8 mouse cellular contexts compared by ENCODE assay signal in genomic region chr8:80772732-80773460, GRCm38 (mm10). TPM values are rescaled to one million over a fixed set of nuclear protein-coding genes. Genes with fewer than 3 reads are reported as not detected.
DNase-seq lines count a peak whose midpoint lies in the region; ATAC-seq and TF ChIP-seq lines count a peak whose summit lies in the region.

No protein-coding gene starts in this region.

- TF ChIP-seq CTCF in heart, adult 2 months (IDR thresholded peaks at IDR 0.05), result peak; percentile 79

- H3K36me3 ChIP-seq in heart, adult 2 months (ENCODE audit: control insufficient read depth, insufficient read depth, low read length), result peaks cover 8% of the 10 kb centered on the region
- H3K36me3 ChIP-seq in heart, embryonic 12.5 days, result peaks cover 81% of the 10 kb centered on the region
- peaks cover 38% of the 10 kb centered on the region for H3K36me3 ChIP-seq in neural tube, embryonic 12.5 days

- H3K27me3 ChIP-seq in heart, adult 2 months (ENCODE audit: control insufficient read depth, insufficient read depth, low read length), result no peaks in the 10 kb centered on the region
- H3K27me3 ChIP-seq in heart, embryonic 12.5 days (replicated peaks), result no peaks in the 10 kb centered on the region
- H3K27me3 ChIP-seq in neural tube, embryonic 12.5 days (replicated peaks), result no peaks in the 10 kb centered on the region

- DNase-seq in heart, adult 2 months, result no peak
- DNase-seq in neural tube, embryonic 10.5 days (ENCODE audit: extremely low spot score, low spot score), result no peak
- peak; percentile 57 for DNase-seq in kidney, postnatal 10 days
- no peak for DNase-seq in spleen, postnatal 36 days (ENCODE audit: low spot score in 2 of 2)

- no peak for TF ChIP-seq POLR2A in heart, adult 2 months (IDR thresholded peaks at IDR 0.05; ENCODE audit: insufficient read depth, low read depth, low read length)

- peaks cover 4% of the 10 kb centered on the region for H3K4me1 ChIP-seq in heart, adult 2 months (ENCODE audit: control insufficient read depth, insufficient read depth, low read length)
- no peaks in the 10 kb centered on the region for H3K4me1 ChIP-seq in heart, embryonic 12.5 days (replicated peaks)
- H3K4me1 ChIP-seq in neural tube, embryonic 12.5 days, result no peaks in the 10 kb centered on the region

- 59% methylated on average over 4 of the region's 4 CpGs for WGBS in heart, adult 2 months
- 87% methylated on average over 4 of the region's 4 CpGs for WGBS in heart, embryonic 12.5 days
- 89% methylated on average over 4 of the region's 4 CpGs for WGBS in neural tube, embryonic 12.5 days

- H3K9ac ChIP-seq in heart, adult 2 months (ENCODE audit: low read depth, low read length), result no peak overlapping the region
- no peak overlapping the region for H3K9ac ChIP-seq in heart, embryonic 12.5 days
- H3K9ac ChIP-seq in neural tube, embryonic 12.5 days, result no peak overlapping the region

- no peaks in the 10 kb centered on the region for H3K79me2 ChIP-seq in heart, adult 2 months (replicated peaks; ENCODE audit: control insufficient read depth, insufficient read depth, low read length)

- no peak overlapping the region for H3K27ac ChIP-seq in heart, adult 2 months
- H3K27ac ChIP-seq in heart, embryonic 12.5 days (ENCODE audit: poor library complexity, severe bottlenecking), result no peak overlapping the region
- H3K27ac ChIP-seq in neural tube, embryonic 12.5 days, result no peak overlapping the region

- intact Hi-C loops in heart, adult 2 months (cut with DNase I), result loop anchor here (2.0 kb wide), 2 partner anchors 106 to 222 kb away; no protein-coding TSS in a partner anchor

- ATAC-seq in heart, embryonic 12.5 days (ENCODE audit: insufficient number of reproducible peaks, low FRiP score), result no peak
- ATAC-seq in neural tube, embryonic 12.5 days (ENCODE audit: low FRiP score, low read depth), result 0 out of 2 replicates have a peak, but pooled peaks have one; percentile 21
- ATAC-seq in monocyte, adult 5-6 weeks (replicated peaks; ENCODE audit: insufficient number of reproducible peaks, low FRiP score, low TSS enrichment, poor library complexity, severe bottlenecking), result no peak
- no peak for ATAC-seq in cerebellum, adult (ENCODE audit: insufficient number of reproducible peaks, low FRiP score, low TSS enrichment)

- no peak overlapping the region for H3K4me2 ChIP-seq in heart, embryonic 12.5 days
- no peak overlapping the region for H3K4me2 ChIP-seq in neural tube, embryonic 12.5 days (replicated peaks)

- no peaks in the 10 kb centered on the region for H3K9me3 ChIP-seq in heart, embryonic 12.5 days (replicated peaks)
- H3K9me3 ChIP-seq in neural tube, embryonic 12.5 days, result no peaks in the 10 kb centered on the region

- no peak for TF ChIP-seq EP300 in heart, adult 2 months (IDR thresholded peaks at IDR 0.05; ENCODE audit: insufficient read depth, low read depth, low read length)

- no peak overlapping the region for H3K4me3 ChIP-seq in heart, adult 2 months
- no peak overlapping the region for H3K4me3 ChIP-seq in heart, embryonic 12.5 days
- H3K4me3 ChIP-seq in neural tube, embryonic 12.5 days, result no peak overlapping the region

RNA-seq across cellular contexts. Expression of gene Smarca5, which starts 33.6 kb away (rescaled TPM):
- total RNA-seq in heart, adult 2 months (2021), result 10 to 100 TPM; 37.9 to 43.5 TPM
- polyA plus RNA-seq in heart, adult 2 months (2012; rRNA removed), result 3.5 and 7.8 TPM in 2 replicates
- polyA plus RNA-seq in heart, embryonic 12.5 days (2016; fragmentation: Nextera tagmentation; extraction: Ambion mirVana), result 61.7 and 64.9 TPM in 2 replicates
- polyA plus RNA-seq in neural tube, embryonic 12.5 days (2016; fragmentation: Nextera tagmentation; extraction: Ambion mirVana), result 141 and 156 TPM in 2 replicates
- 188 to 284 TPM (median 196 TPM) in 3 replicates for total RNA-seq in monocyte, adult 5-6 weeks (2017)
